Mouse (Mus musculus) hindbrain, postnatal 0 days (tissue): Measurements from ENCODE around the gene D11Wsu47e. TPM values are rescaled to one million over a fixed set of nuclear protein-coding genes. Genes with fewer than 3 reads are reported as not detected.

Source experiments
- ATAC-seq: fragments of 200-750 bp; cut with Nextera tagmentation; 2 replicates; pipeline ENCODE4 v1.8.0; 2017; ENCODE audit warnings: mild to moderate bottlenecking, moderate TSS enrichment, moderate library complexity
- DNase-seq: peaks from one replicate; pipeline ENCODE4 v3.0.0-alpha.2; 2015; ENCODE audit warnings: low spot score
- H3K27ac ChIP-seq: fragments of 300-500 bp; sonication (generic); 2 replicates; pipeline ENCODE4 v1.5.1; 2014; ENCODE audit warnings: mild to moderate bottlenecking
- H3K27me3 ChIP-seq: fragments of 300-500 bp; sonication (generic); 2 replicates; pipeline ENCODE4 v1.6.1; 2014; ENCODE audit warnings: low read length, mixed read lengths; ENCODE audit not compliant: insufficient read depth
- H3K36me3 ChIP-seq: fragments of 300-500 bp; sonication (generic); 2 replicates; pipeline ENCODE4 v1.6.1; 2014; ENCODE audit warnings: low read length, mixed read lengths; ENCODE audit not compliant: insufficient read depth
- H3K4me1 ChIP-seq: fragments of 300-500 bp; sonication (generic); 2 replicates; pipeline ENCODE4 v1.6.1; 2014; ENCODE audit warnings: antibody characterized with exemption, low read length, mixed read lengths; ENCODE audit not compliant: insufficient read depth
- H3K4me2 ChIP-seq: fragments of 300-500 bp; sonication (generic); 2 replicates; pipeline ENCODE4 v1.6.1; 2014; ENCODE audit warnings: low read depth, mild to moderate bottlenecking, low read length, moderate library complexity, mixed read lengths
- H3K4me3 ChIP-seq: fragments of 300-500 bp; sonication (generic); 2 replicates; pipeline ENCODE4 v1.5.1; 2014; ENCODE audit warnings: low read length
- H3K9ac ChIP-seq: fragments of 300-500 bp; sonication (generic); replicated peaks from 2 replicates; pipeline ENCODE4 v1.6.1; 2014; ENCODE audit warnings: mild to moderate bottlenecking, low read length, moderate library complexity, mixed read lengths
- H3K9me3 ChIP-seq: fragments of 300-500 bp; sonication (generic); 2 replicates; pipeline ENCODE4 v1.6.1; 2016; ENCODE audit warnings: low read length, mixed read lengths
- CTCF ChIP-seq: IDR thresholded peaks from 2 replicates; pipeline ENCODE4 v1.5.1; 2016; ENCODE audit warnings: antibody characterized with exemption, control low read depth, low read depth
- WGBS: fragments of 180-500 bp; shearing (Covaris S2); extraction: QIAGEN DNeasy Blood & Tissue Kit; methylation state at CpG from one replicate; pipeline ENCODE4 v1.1.7; 2014; 5-methylcytosine and 5-hydroxymethylcytosine counted together
- polyA plus RNA-seq: library from polyadenylated mRNA; unstranded; fragments of >200 nt; fragmentation: Nextera tagmentation; extraction: Ambion mirVana; gene quantifications from 2 replicates; pipeline ENCODE4 v1.2.1, GENCODE M21; 2015
- total RNA-seq: library from RNA; depleted of rRNA; stranded (reverse); fragments of >200 nt; gene quantifications from 2 replicates; pipeline ENCODE4 v1.2.3, GENCODE M21; 2014

The D11Wsu47e gene
- total and polyA plus RNA-seq, 2 experiments from 2014 or later, result 17.7 to 22.5 TPM

DNA sequence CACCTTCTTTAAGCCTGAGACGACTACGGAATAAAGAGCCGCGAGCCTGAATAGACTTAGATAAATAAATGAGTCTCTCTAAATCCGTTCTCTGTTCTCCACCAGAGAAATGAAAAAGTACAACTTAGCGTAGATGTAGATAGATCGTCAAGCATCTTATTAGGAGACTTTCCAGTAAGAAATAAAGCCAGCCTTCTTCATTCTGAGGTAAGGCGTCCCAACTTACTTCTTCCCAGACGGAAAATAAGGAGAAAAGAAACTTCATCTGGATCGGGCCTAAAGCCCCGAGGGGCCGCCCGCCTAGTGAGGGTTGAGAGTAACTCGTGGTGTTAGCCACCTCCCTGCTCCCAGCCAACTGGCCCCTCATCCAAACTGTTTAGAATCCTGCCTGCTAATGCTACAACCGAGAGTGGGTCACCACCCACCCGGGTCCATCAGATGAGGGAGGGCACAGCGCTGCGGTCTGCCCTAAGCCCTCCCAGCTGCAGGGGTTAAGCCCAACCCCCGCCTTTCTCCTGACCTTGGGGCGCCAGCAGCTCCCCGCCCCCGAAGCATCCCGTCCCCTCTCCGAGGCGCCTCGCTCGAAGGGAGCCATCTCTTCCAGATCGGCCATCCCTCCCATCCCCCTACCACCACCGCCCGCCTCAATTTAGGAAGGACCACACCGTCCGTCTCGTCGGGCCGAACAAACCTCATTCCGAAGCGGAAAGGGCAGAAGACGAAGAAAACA is 1.1 kb upstream of the D11Wsu47e start:
- no peaks in the 10 kb centered on the region for H3K27me3 ChIP-seq
- H3K9ac ChIP-seq, result peak overlapping the region; percentile 93
- 3% methylated on average over 38 of the region's 38 CpGs for WGBS
- peak; percentile 38 for ATAC-seq
- no peaks in the 10 kb centered on the region for H3K9me3 ChIP-seq
- peaks cover 16% of the 10 kb centered on the region; the same call in 1 of the 2 replicates for H3K4me1 ChIP-seq
- TF ChIP-seq CTCF, result no peak
- peak overlapping the region; percentile 92 for H3K4me3 ChIP-seq
- H3K27ac ChIP-seq, result peak overlapping the region; percentile 95
- DNase-seq, result peak; percentile 60
- H3K4me2 ChIP-seq, result peak overlapping the region; percentile 82
- peaks cover 3% of the 10 kb centered on the region; the same call in 1 of the 2 replicates for H3K36me3 ChIP-seq

DNA sequence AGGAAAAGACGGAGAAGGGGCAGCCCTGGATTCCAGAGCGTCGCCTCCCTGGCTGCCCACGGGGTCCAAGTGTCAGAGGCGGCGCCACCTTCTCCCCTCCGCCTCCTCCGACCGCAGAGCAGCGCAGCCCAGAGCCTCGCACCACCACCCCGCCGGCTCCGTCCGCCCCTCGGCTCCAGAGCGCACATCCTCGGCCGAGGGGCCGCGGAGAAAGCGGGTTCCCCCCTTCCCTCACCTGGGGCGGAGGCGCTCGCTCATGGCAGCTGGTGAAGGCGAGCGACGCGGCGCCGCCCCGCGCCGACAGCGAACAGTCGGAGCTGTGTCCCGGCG is 620 bp upstream of the D11Wsu47e start:
- peak overlapping the region; percentile 95 for H3K27ac ChIP-seq
- peak overlapping the region; percentile 82 for H3K4me2 ChIP-seq
- peaks cover 8% of the 10 kb centered on the region; the same call in 1 of the 2 replicates for H3K36me3 ChIP-seq
- no peaks in the 10 kb centered on the region for H3K9me3 ChIP-seq
- no peak for DNase-seq
- H3K4me3 ChIP-seq, result peak overlapping the region; percentile 92
- TF ChIP-seq CTCF, result no peak
- peak; percentile 77 for ATAC-seq
- peaks cover 16% of the 10 kb centered on the region; the same call in 1 of the 2 replicates for H3K4me1 ChIP-seq
- H3K9ac ChIP-seq, result peak overlapping the region; percentile 93
- H3K27me3 ChIP-seq, result no peaks in the 10 kb centered on the region
- WGBS, result 1% methylated on average over 30 of the region's 38 CpGs

DNA sequence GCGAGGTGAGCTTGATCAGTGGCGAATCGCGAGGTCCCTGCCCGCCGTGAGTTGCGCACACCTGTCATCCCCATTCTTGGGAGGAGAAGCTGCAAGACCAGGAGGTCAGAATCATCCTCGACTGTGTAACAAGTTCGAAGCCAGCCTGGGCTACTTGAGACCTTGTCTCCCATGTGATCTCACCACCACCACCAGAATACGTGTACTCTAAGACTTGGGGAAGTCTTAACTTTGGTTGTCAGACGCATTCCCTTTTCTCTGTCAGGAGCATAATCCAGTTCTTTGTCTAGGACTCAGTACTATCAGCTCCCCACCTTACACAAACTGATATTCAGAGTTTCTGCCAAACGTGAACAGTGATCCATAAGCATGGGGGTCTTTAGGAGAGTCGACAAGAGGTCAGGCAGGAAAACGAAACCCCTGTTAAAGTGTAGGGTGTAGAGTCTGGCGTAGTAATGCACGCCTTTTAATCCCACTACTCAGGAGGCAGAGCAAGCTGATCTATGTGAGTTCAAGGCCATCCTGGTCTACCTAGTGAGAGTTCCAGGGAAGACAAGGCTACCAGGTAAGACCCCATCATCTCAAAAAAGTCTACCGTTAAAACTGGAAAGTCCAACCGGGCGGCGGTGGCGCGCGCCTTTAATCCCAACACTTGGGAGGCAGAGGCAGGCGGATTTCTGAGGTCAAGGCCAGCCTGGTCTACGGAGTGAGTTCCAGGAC is 655 bp downstream of the D11Wsu47e start:
- no peaks in the 10 kb centered on the region for H3K9me3 ChIP-seq
- H3K4me3 ChIP-seq, result peak overlapping the region; percentile 92
- H3K9ac ChIP-seq, result peak overlapping the region; percentile 93
- H3K27ac ChIP-seq, result peak overlapping the region; percentile 95
- H3K36me3 ChIP-seq, result peaks cover 18% of the 10 kb centered on the region
- no peak for DNase-seq
- H3K27me3 ChIP-seq, result no peaks in the 10 kb centered on the region
- H3K4me1 ChIP-seq, result peaks cover 16% of the 10 kb centered on the region; the same call in 1 of the 2 replicates
- 43% methylated on average over 25 of the region's 25 CpGs for WGBS
- no peak for ATAC-seq
- H3K4me2 ChIP-seq, result peak overlapping the region; percentile 82
- TF ChIP-seq CTCF, result no peak

DNA sequence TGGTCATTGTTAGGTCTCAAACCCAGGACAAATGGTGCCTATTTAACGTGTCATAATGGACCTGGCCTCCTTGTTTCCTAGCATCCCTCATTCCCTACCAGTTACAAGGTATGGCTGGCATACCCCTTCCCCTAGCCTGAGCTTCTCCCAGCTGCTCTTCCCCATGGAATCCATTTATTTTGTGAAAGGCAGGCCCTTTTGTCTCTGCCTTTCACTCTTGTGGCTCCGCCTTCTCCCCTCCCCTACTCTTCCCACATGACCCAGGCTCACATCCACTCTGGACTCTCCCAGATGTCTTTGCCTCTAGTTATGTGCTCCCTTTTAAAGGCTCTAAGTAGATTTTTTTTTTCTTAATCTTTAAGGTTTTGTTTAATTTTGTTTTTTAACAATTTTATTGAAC is 2.8 kb downstream of the D11Wsu47e start:
- Histone ChIP-seq H3K4me1 (peaks cover 10% of the 10 kb centered on the region; the same call in 1 of the 2 replicates), H3K27me3 (no peaks in the 10 kb centered on the region), H3K9me3 (no peaks in the 10 kb centered on the region), H3K36me3 (peaks cover 18% of the 10 kb centered on the region), H3K9ac (no peak overlapping the region), H3K4me2 (no peak overlapping the region), H3K27ac (no peak overlapping the region), H3K4me3 (no peak overlapping the region)
- 39% methylated on average over 2 of the region's 2 CpGs for WGBS
- DNase-seq, result no peak
- no peak for ATAC-seq
- no peak for TF ChIP-seq CTCF

DNA sequence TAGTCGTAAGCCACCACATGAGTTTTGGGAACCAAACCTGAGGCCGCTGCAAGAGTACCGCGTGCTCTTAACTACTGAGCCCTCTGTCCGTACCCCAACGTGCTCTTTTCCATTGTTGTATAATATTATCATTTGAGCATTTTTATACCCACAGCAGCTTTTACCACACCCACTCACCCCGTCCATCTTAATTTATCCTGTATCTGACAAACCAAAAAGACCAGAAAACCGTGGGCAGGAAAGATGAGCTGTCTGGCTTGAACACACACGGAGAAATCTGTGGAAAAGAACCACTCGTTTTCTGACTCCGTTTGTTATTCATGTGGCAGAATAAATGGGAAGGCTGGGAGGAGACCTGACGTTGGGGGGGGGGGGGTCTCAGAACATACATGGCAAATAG is 6.3 kb downstream of the D11Wsu47e start:
- H3K36me3 ChIP-seq, result peaks cover 48% of the 10 kb centered on the region
- H3K4me1 ChIP-seq, result no peaks in the 10 kb centered on the region
- H3K4me2 ChIP-seq, result no peak overlapping the region
- no peaks in the 10 kb centered on the region for H3K9me3 ChIP-seq
- no peak overlapping the region for H3K27ac ChIP-seq
- 89% methylated on average over 12 of the region's 12 CpGs for WGBS
- TF ChIP-seq CTCF, result no peak
- H3K9ac ChIP-seq, result no peak overlapping the region
- no peak for ATAC-seq
- DNase-seq, result no peak
- no peak overlapping the region for H3K4me3 ChIP-seq
- H3K27me3 ChIP-seq, result no peaks in the 10 kb centered on the region

DNA sequence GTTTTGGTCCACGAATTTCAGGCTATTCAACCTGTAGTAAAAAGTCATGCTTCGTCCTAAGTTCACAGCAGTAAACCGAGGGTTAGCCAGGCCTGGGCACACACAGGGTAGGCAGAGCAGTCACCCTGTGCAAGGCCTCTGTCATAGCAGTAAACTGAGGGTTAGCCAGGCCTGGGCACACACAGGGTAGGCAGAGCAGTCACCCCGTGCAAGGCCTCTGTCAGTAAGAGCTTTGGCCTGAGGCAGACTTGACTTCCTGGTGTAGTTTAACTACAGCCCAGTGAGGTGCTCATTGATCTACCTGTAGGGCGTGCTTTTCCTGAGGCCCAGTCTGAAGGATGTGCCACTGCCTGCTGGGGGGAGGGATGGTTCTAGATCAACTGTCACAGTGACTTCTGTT is 7.1 kb downstream of the D11Wsu47e start:
- 86% methylated on average over 5 of the region's 5 CpGs for WGBS
- H3K27me3 ChIP-seq, result no peaks in the 10 kb centered on the region
- peaks cover 48% of the 10 kb centered on the region for H3K36me3 ChIP-seq
- no peak overlapping the region for H3K4me2 ChIP-seq
- TF ChIP-seq CTCF, result no peak
- no peaks in the 10 kb centered on the region for H3K4me1 ChIP-seq
- no peak for ATAC-seq
- H3K9me3 ChIP-seq, result no peaks in the 10 kb centered on the region
- H3K9ac ChIP-seq, result no peak overlapping the region
- no peak overlapping the region for H3K4me3 ChIP-seq
- DNase-seq, result no peak
- no peak overlapping the region for H3K27ac ChIP-seq

DNA sequence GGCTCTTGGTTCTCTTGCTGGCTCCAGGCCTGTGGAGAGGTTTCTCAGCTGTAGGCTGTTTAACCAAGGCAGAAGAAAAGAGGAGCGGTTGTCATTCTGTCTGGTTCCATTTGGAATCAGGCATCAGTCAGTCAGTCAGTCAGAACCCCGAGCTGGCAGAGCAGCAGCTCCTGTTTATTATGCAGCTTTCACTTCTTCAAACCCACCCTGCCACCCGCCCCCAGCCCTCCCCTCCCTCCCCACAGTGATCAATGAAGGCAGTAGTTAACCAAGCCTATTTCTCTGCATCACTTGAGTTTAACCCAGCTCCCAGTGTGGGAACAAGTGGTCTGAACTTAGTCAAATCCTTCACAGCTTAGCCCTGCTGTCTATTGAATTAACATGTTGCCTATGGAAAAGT is 7.6 kb downstream of the D11Wsu47e start:
- Histone ChIP-seq H3K27ac (no peak overlapping the region), H3K4me3 (no peak overlapping the region), H3K9ac (no peak overlapping the region), H3K27me3 (no peaks in the 10 kb centered on the region), H3K4me2 (no peak overlapping the region), H3K9me3 (no peaks in the 10 kb centered on the region), H3K36me3 (peaks cover 48% of the 10 kb centered on the region), H3K4me1 (no peaks in the 10 kb centered on the region)
- WGBS, result 68% methylated on average over 3 of the region's 3 CpGs
- no peak for DNase-seq
- no peak for TF ChIP-seq CTCF
- ATAC-seq, result no peak
